Mouse (Mus musculus) frontal cortex, postnatal 10 days (tissue): ENCODE measurements around the gene Ankrd42.

Source experiments
- DNase-seq, 2 experiments: peaks; one replicate each; pipeline ENCODE4 v3.0.0; 2022; ENCODE audit warnings: low spot score in 2 of 2, mixed read lengths in 1 of 2

Gene Ankrd42

DNA sequence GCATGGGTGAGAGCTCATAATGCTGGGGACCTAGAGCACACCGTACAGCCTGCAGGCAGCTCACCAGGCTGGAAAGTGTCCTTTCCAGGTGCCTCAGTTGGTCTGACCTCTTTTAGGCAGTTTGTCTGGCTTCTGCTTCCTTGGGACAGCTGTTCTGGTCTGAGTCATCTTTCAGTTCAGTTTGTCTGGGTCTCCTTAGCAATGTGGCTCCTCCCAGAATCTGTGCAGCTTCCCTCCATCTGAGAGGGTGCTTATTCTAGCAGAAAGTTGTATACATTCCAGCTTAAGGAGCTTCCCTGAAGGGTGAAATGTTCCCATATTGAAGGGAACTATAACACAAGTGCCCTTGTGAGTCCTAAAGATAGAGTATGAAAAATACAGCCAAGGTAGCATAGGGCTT is 70.2 kb downstream of the Ankrd42 start:
- no peak for DNase-seq

GRCm38 (mm10) chr7:92560986-92561876 is 75.7 kb downstream of the Ankrd42 start, which contains the start of gene Ccdc90b:
Gene Ccdc90b (plus strand): TSS chr7:92561149.
- peak; percentile 88 for DNase-seq

- DNase-seq: no peak
Observed at GRCm38 (mm10) chr7:92558744-92559143, 78.2 kb downstream of the Ankrd42 start.

DNA sequence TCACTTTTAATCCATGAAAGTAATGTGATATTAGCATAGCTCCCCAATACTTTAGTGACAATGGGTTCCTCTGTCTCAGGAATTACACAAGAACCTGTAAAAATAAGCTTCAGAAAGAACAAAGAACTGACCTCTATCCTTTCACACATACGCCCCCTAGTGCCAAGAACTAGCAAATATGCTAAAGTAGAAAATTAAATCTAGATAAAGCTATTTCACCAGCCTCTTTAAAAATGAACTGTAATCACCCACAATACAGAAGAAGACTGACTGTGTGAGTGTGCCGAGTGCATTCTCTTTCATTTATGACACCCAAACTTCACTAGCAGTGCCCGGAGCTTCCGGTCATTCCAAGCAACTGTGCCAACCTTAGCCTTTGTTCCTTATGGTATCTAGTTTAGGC is 86.0 kb downstream of the Ankrd42 start:
- no peak for DNase-seq

GRCm38 (mm10) chr7:92550248-92550989 is 86.5 kb downstream of the Ankrd42 start:
- no peak for DNase-seq

- no peak for DNase-seq
Observed at GRCm38 (mm10) chr7:92546763-92547162, 90.2 kb downstream of the Ankrd42 start.

DNA sequence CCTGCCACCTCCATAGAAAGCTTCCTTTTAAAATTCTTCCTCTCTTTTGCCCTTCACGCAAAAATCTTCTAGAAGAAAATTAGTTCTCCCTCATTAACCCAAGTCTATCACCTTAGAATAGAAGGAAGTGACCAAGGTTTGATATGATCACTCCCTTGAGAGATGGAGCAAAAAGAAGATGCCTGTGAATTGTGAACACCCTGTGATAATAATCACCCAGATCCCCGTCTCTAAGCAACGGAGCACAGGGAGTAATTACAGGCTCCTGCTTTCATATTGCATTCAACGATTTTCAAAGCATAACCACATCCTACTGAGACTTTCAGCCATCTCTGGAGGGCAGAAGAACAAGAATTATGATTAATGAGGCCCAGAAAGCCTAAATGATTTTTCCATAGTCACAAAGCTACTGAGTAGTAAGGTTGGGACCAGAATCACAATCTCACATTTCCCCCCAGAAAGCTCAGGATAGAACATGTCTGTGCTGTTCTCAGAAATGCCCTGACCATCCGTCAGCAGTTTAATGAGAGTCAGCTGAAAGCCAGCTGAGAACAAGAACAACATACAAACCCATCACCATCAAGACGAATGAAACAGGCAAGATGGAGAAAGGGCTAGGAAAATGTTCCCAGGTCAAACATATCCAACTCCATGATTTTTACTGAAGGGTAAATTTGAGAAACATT is 104.4 kb downstream of the Ankrd42 start:
- no peak for DNase-seq
